Mouse (Mus musculus) kidney, postnatal 10 days (tissue): ENCODE data around the gene Olfr46.
"Not testable (repeated sequence)": the region's sequence is repeated elsewhere in the genome, so short reads cannot be mapped to it uniquely, and the experiment has no call there.

Experiments
- DNase-seq: peaks from one replicate; pipeline ENCODE4 v3.0.0; 2021; ENCODE audit warnings: mixed read lengths

Gene Olfr46

DNA sequence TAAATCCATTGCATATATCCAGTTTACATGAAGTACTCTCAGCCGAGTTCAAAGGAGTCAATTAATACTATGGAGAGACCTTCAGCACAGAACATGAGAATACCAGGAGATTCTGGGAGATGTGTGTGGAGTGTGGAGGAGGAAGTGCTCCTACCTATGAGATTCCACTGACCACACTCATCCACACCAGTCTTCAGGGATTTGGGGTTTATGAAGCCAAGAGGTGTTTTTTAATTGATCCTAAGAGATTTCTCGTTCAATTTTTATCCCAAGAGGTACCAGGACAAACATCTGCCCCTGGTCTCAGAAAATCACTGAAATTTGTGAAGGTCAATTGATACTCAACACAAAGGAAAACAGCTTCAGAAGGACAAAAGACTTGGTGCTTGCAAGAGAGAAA is at the start of gene Olfr46:
Gene Olfr46 (plus strand): TSS at position 301 of the 400 bp plus-strand sequence.
- DNase-seq: not testable (repeated sequence)

DNA sequence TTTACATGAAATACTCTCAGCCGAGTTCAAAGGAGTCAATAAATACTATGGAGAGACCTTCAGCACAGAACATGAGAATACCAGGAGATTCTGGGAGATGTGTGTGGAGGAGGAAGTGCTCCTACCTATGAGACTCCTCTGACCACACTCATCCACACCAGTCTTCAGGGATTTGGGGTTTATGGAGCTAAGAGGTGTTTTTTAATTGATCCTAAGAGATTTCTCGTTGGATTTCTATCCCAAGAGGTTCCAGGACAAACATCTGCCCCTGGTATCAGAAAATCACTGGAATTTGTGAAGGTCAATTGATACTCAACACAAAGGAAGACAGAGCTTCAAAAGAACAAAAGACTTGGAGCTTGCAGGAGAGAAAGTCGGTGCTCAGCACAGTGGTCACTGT is 33.5 kb upstream of the Olfr46 start, which contains the start of gene Olfr538:
Gene Olfr538 (plus strand): TSS at position 301 of the 400 bp plus-strand sequence.
- DNase-seq: no peak

DNA sequence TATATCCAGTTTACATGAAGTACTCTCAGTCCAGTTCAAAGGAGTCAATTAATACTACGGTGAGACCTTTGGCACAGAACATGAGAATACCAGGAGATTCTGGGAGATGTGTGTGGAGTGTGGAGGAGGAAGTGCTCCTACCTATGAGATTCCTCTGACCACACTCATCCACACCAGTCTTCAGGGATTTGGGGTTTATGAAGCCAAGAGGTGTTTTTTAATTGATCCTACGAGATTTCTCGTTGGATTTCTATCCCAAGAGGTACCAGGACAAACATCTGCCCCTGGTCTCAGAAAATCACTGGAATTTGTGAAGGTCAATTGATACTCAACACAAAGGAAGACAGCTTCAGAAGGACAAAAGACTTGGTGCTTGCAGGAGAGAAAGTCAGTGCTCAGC is 27.6 kb downstream of the Olfr46 start, which contains the start of gene Olfr61:
Gene Olfr61 (plus strand): TSS at position 301 of the 400 bp plus-strand sequence.
- DNase-seq: not testable (repeated sequence)

DNA sequence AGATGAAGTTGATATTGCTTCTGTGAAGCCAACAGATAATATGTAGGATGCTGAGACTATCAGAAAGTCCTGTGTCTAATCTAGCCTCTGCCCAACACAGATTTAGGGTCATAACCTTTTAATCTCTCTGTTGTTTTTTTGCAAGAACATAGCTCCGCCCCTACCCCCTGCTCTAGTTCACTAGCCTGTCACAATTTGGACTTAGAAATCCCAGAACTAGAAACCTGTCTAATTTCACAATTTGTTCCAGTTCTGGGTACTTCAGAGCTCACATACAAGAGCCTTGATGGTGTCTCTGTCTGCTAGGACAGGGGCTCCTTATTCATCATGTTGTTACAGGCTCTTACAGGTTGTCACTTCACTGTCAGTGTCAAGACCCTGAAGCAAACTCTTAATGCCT is 29.5 kb downstream of the Olfr46 start:
- DNase-seq: no peak

DNA sequence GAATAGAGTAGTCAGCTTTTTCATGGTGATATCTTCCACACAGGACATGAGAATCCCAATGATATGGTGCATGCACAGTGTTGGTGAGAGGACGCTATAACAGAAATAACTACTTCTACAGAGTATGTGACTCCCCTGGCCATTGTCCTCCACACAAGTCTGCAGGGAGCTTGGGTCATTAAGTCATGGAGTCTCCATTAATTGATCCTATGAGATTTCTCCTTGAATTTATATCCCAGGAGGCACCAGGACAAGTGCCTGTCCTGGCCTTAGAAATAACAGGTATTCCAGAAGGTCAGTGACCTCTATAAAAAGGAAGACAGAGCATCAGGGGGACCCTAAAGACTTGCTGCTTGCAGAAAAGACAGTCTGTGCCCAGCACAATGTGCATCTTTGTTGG is 45.1 kb downstream of the Olfr46 start, which contains the start of gene Olfr53:
Gene Olfr53 (plus strand): TSS at position 301 of the 400 bp plus-strand sequence.
- no peak for DNase-seq

DNA sequence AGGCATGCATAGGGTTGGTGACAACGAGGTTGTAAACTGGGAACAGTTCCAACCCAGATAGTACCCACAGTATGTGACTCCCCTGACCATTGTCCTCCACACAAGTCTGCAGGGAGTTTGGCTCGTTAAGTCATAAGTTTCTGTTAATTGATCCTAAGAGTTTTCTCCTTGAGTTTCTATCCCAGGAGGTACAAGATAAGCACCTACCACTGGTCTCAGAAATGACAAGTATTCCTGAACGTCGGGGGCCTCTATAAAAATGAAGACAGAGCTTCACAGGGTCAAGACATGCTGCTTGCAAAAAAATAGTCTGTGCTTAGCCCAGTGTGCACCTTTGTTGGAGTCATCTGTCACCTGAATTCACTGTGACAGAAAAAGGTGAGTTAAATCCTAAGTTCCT is 58.6 kb downstream of the Olfr46 start, which contains the start of gene Olfr539:
Gene Olfr539 (plus strand): TSS at position 301 of the 400 bp plus-strand sequence.
- no peak for DNase-seq
